Mouse (Mus musculus) liver, postnatal 0 days (tissue): ENCODE measurements around the gene Wnt9b.

ENCODE experiments used
- CTCF ChIP-seq: sonication (generic); IDR thresholded peaks from 2 replicates; pipeline ENCODE4 v1.5.1; 2016; ENCODE audit warnings: antibody characterized with exemption, low read depth
- EP300 ChIP-seq: IDR thresholded peaks from 2 replicates; pipeline ENCODE4 v1.6.1; 2016; ENCODE audit warnings: antibody characterized with exemption, low read depth, mild to moderate bottlenecking

DNA sequence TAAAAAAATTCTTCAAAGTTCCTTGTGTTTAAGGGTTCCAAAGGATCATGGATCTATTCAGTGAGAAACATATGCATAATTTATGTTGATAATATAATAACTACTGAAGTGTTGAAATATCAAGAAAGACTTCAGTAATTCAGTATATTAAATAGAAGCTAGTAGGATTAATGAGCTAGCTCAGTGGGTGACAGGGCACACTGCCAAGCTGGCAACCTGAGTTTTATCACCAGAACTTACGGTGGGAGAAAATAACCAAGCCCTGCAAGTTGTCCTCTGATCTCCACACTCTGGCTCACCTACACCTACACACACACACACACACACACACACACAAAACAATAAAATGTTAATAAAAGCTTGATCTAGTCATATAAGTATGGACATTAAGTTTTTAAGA lies 56.4 kb downstream of the Wnt9b start:
- no peak for TF ChIP-seq CTCF
- TF ChIP-seq EP300, result no peak
